ENCODE assay signal across 17 mouse cellular contexts in the genomic region with DNA sequence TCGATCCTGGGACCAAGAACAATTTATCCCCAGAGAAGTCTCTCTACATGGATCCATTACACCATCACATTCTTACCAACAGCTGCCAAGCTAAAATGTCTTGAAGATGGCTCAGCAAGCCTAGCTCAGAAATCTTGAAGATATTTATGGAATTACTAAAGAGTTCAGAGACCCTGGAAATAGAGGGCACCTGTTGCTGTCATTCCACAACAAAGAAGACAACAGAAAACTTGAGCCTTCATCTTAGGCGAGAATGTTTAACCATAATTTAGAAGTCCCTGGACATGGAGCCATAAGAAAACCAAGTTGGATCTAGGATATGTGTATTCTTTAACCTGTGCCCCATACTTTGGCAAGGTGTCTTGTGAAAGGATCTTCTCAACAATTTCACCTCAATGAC.
"Had no signal": no experiment of that assay in that cellular context is flagged by ENCODE, and none has a peak within 500 bp of the region (broad histone marks: within the 10 kb centered on the region; RNA-seq: fewer than 3 reads in every experiment).

No protein-coding gene starts in this region.

- H3K4me2 ChIP-seq: neural tube, embryonic 12.5 days; neural tube, embryonic 13.5 days; neural tube, embryonic 15.5 days; stomach, embryonic 15.5 days had no signal

- DNase-seq: retina, postnatal 1 day; right cerebral cortex, adult 18-20 months; right cerebral cortex, postnatal 14 days; right cerebral cortex, postnatal 25 days; right cerebral cortex, postnatal 4 days; spleen, adult 18-20 months; thymus, adult 18-20 months; thymus, adult 2 months; thymus, postnatal 14 days; thymus, postnatal 25 days; thymus, postnatal 36 days; thymus, postnatal 4 days had no signal

- H3K4me1 ChIP-seq: neural tube, embryonic 12.5 days; neural tube, embryonic 13.5 days; neural tube, embryonic 15.5 days; stomach, embryonic 15.5 days had no signal

- H3K4me3 ChIP-seq: neural tube, embryonic 12.5 days; neural tube, embryonic 13.5 days; neural tube, embryonic 15.5 days; stomach, embryonic 15.5 days had no signal

- H3K27me3 ChIP-seq: neural tube, embryonic 12.5 days; neural tube, embryonic 13.5 days; neural tube, embryonic 15.5 days; stomach, embryonic 15.5 days had no signal

- H3K9ac ChIP-seq: neural tube, embryonic 12.5 days; neural tube, embryonic 13.5 days; neural tube, embryonic 15.5 days; stomach, embryonic 15.5 days had no signal

- H3K9me3 ChIP-seq: neural tube, embryonic 12.5 days; neural tube, embryonic 13.5 days; neural tube, embryonic 15.5 days; stomach, embryonic 15.5 days had no signal

- H3K36me3 ChIP-seq: neural tube, embryonic 12.5 days; neural tube, embryonic 13.5 days; neural tube, embryonic 15.5 days; stomach, embryonic 15.5 days had no signal

- H3K27ac ChIP-seq: neural tube, embryonic 12.5 days; neural tube, embryonic 13.5 days; neural tube, embryonic 15.5 days; stomach, embryonic 15.5 days; stomach, postnatal 0 days had no signal
